Mouse (Mus musculus) R1 (cell line): ENCODE measurements around the gene Ptprq.
A peak's percentile ranks its signal among the peaks of the same experiment; 100 is the strongest.

ENCODE experiments used
- DNase-seq: peaks from one replicate; pipeline ENCODE4 v3.0.0-alpha.2; 2018; ENCODE audit warnings: low read depth, low spot score

Gene Ptprq

DNA sequence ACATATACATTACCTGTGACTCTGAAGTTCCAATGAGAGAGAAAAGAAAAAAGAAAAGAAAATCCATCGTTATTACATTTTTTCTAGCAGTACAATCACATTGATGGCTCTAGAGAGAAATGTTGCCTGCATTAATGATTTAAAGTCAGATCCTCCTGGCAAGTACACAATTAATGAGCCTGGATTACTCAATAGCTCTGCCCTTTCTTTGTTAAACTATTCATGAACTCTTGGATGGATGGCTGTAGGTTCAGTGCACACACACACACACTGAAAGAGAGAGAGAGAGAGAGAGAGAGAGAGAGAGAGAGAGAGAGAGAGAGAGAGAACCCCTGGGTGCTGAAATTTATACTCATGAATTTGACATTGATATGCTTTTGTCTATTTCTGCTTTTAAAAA lies at the start of gene Ptprq:
Ptprq (minus strand) TSS at position 246 of the 400 bp plus-strand sequence.
- DNase-seq, result no peak

GRCm38 (mm10) chr10:107759624-107760023 lies 39.8 kb upstream of the Ptprq start:
- DNase-seq, result no peak

DNA sequence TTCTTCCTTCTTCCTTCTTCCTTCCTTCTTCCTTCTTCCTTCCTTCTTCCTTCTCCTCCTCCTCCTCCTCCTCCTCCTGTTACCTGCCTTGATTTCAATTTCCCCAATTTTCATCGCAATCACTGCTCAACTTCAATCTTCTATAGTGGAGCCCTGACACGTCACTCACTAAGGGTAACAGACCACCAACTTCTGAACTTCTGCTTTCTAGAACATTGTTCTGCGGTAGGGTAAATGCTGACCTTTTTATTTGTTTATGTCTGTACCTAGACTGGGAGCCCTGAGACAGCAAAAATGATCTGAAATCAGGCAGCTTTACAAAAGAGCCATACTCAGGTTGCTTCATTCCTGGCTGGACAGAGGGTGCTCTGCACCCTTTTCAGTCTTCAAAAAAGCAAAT lies 33.6 kb upstream of the Ptprq start:
- DNase-seq, result no peak

GRCm38 (mm10) chr10:107752351-107753143 lies 32.7 kb upstream of the Ptprq start:
- peak; percentile 68 for DNase-seq

DNA sequence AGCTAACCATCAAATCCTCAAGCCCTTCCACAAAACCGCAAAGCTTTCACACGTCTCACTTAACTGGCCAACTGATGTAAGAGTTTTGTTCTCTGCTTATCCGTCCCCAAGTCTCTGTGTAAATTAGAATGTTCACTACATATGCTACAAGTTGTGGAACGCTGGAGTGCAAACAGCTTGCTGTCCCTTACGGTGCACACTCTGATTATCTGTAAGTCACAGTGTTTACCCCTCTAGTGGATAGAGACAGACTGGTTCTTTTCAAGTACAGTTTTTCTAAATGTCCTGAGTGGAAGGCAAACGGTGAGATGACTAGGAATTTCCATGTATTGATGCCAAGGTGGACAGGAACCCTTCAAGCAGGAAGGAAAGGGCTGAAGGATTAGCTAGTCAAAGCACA lies 32.1 kb upstream of the Ptprq start:
- DNase-seq, result no peak

GRCm38 (mm10) chr10:107747566-107747965 lies 27.7 kb upstream of the Ptprq start:
- DNase-seq, result peak; percentile 41

DNA sequence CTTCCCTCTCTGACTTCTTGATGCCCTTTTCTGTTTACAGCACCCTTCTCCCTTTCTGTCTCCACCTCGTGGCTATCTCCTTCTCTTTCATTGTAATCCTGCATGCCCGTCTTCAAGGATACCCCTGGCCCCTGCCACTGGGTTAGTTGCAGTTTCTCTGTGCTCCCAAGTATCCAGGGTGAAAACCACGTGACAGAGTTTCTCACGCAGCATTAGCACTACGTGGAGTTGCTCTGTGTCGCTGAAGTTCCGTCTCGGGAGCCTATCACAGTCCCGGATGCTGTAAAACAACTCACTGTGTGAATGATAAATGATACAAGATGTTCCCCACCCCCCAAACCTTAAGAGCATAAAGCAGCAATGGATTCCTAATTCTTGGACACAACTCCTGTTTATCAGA lies 26.9 kb upstream of the Ptprq start:
- no peak for DNase-seq

GRCm38 (mm10) chr10:107739815-107740214 lies 20.0 kb upstream of the Ptprq start:
- no peak for DNase-seq

GRCm38 (mm10) chr10:107737743-107738142 lies 17.9 kb upstream of the Ptprq start:
- no peak for DNase-seq

GRCm38 (mm10) chr10:107735448-107735847 lies 15.6 kb upstream of the Ptprq start:
- DNase-seq, result no peak

DNA sequence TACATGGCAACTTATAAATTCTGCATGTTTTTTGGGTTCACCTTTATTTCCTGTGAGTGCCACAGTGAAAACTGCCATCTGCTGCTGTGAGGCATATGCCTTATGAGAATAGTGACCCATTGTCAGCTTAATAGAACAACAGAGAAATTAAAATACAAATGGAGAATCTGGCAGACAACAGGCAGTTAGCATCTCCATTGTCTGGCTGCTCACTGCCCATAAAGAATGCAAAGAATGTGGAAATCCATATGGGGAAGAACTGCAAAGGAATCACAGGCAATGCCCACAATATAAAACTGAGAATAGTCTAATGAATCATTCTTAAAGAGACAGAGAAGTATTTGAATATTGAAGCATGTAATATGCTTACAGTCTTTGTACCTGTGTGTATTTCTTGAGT lies 14.5 kb upstream of the Ptprq start:
- DNase-seq, result peak; percentile 35

GRCm38 (mm10) chr10:107725631-107726030 lies 5.8 kb upstream of the Ptprq start:
- DNase-seq, result no peak

DNA sequence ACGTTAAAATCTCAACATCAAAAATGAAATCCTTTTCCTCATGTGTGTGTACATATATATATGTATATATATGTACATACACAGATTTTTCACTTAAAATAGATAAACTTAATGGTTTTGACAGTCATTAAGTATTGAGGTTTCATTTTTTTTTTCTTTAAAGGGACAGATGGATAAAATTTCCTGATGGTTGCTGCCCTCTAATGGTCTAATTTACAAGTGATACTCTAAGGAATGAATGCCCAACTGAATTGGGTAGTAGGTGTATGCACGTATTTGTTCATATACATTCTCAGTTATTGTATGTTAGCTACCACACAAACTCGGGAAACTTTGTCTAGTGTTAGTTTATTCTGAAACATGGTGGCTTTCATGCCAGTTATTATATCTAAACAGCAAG lies 15.4 kb downstream of the Ptprq start:
- no peak for DNase-seq

DNA sequence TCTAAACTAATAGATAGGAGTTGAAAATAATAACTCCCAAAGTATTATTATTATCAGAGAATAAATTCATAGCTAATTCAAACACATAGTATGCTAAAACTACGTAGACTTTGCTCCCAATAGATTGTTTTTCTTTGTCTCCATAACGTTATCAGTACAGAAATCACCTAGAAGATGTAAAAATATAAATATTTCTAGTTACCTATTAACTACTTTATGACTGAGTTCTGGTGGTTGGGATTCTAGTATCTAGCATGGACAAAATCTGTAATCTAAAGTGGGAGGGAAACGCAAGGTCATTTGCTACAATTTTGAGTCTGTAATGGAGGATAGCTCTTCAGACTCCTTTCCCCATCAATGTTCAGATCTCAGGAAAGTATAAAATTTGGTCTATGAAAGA lies 18.9 kb downstream of the Ptprq start:
- DNase-seq, result no peak

DNA sequence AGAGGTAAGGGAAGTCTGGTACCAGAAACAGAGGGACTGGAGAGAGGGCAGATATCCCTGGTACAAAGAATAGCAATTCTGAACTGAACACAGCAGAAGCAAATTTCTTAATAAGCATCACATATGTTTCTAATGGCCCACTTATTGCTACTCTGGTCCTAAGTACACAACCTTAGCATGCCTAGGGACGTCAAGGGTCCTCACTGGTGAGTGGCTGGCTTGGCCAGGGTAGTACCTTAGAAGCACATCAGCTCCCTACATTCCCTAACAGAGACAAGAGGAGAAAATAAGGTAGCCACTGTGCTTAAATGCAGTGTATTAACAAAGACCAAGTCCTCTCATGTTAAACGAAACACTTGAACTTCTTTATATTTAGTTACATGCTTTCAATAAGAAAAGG lies 21.1 kb downstream of the Ptprq start:
- no peak for DNase-seq

DNA sequence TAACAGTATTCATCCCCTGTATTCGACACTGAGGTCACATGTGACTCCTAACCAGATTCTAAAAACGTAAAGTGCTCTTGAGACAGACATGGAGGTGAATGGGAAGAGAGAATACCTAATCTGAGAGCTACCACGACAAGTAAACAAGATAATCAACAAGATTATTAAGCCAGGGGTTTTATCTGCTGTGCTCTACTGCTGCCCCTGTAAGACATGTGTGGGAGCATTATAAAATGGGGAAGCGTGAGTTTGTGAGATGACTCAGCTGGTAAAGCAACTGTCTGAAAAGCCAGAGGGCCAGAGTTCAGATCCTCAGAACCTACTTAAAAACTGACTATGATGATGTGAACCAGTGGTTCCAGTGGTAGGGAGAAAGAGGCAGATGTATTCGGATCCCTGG lies 22.7 kb downstream of the Ptprq start:
- DNase-seq, result no peak

- no peak for DNase-seq
Measured at GRCm38 (mm10) chr10:107687382-107687781, 32.5 kb downstream of the Ptprq start.

DNA sequence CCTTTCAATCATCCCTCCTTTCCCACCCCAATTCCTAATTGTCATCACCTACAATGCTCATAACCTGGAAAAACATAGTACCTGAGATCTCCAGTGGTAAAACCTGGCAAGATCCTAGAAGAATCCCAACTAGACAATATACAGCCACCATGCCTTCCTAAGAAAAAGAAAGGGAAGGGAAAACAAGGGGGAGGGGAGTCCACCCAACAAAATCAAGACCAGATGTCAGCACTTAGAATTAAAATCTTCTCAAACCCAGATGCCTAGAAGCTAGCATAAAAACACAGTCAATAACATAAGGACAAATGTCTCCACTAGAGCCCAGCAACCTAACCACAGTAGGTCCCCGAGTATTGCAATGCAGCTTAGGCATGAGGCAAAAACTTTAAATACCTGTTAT lies 43.9 kb downstream of the Ptprq start:
- no peak for DNase-seq

GRCm38 (mm10) chr10:107668374-107669094 lies 51.3 kb downstream of the Ptprq start:
- no peak for DNase-seq

GRCm38 (mm10) chr10:107662372-107663065 lies 57.3 kb downstream of the Ptprq start:
- no peak for DNase-seq

GRCm38 (mm10) chr10:107661970-107662369 lies 57.9 kb downstream of the Ptprq start:
- DNase-seq, result no peak

- DNase-seq, result no peak
Measured at GRCm38 (mm10) chr10:107659141-107659540, 60.7 kb downstream of the Ptprq start.

- no peak for DNase-seq
Measured at GRCm38 (mm10) chr10:107649687-107650086, 70.2 kb downstream of the Ptprq start.
